Mouse (Mus musculus): ENCODE measurements around the gene Podxl2.

The Podxl2 gene

DNA sequence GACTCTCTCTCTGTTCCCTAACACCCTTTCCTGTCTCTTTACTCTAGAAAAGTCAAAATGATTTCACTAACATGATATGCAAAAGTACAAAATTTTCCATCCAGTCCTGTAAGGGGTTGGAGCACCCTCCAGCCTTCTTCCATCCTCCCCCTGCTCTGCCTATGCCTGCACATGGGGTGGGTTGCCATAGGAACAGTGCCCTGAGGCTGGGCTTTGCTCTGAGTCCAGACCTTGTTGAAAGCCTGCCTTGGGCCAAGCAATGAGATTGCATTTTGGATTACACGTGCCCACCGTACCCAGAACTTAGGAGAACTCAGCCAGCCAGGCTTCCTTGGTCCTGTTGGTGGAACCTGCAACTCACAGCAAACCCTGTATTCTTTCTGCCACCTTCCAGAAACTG, 81.6 kb downstream of the Podxl2 start:
- no peak for DNase-seq

All from B cell, adult 2 months (primary cell).